Mouse (Mus musculus) intestine, postnatal 0 days (tissue): ENCODE measurements around the gene Tbc1d15. TPM values are rescaled to one million over a fixed set of nuclear protein-coding genes. Genes with fewer than 3 reads are reported as not detected.
A peak's percentile ranks its signal among the peaks of the same experiment; 100 is the strongest.

Experiments
- ATAC-seq: fragments of 200-750 bp; cut with Nextera tagmentation; 2 replicates; pipeline ENCODE4 v1.8.0; 2017; ENCODE audit warnings: mild to moderate bottlenecking, moderate TSS enrichment, moderate library complexity
- H3K27ac ChIP-seq: fragments of 300-500 bp; sonication (generic); 2 replicates; pipeline ENCODE4 v1.5.1; 2014; ENCODE audit warnings: mild to moderate bottlenecking, low read depth, low read length, moderate library complexity
- H3K27me3 ChIP-seq: fragments of 300-500 bp; sonication (generic); replicated peaks from 2 replicates; pipeline ENCODE4 v1.6.1; 2014; ENCODE audit warnings: low read length, mixed read lengths; ENCODE audit not compliant: control insufficient read depth, insufficient read depth
- H3K36me3 ChIP-seq: fragments of 300-500 bp; sonication (generic); 2 replicates; pipeline ENCODE4 v1.6.1; 2014; ENCODE audit warnings: mild to moderate bottlenecking, moderate library complexity; ENCODE audit not compliant: control insufficient read depth, insufficient read depth
- H3K4me1 ChIP-seq: fragments of 300-500 bp; sonication (generic); replicated peaks from 2 replicates; pipeline ENCODE4 v1.6.1; 2014; ENCODE audit warnings: antibody characterized with exemption, low read length, mixed read lengths; ENCODE audit not compliant: control insufficient read depth, insufficient read depth
- H3K4me2 ChIP-seq: fragments of 300-500 bp; sonication (generic); replicated peaks from 2 replicates; pipeline ENCODE4 v1.6.1; 2014; ENCODE audit warnings: low read depth, mild to moderate bottlenecking, moderate library complexity
- H3K4me3 ChIP-seq: fragments of 300-500 bp; sonication (generic); 2 replicates; pipeline ENCODE4 v1.5.1; 2014; ENCODE audit warnings: low read depth, low read length
- H3K9ac ChIP-seq: fragments of 300-500 bp; sonication (generic); 2 replicates; pipeline ENCODE4 v1.6.1; 2014; ENCODE audit warnings: mild to moderate bottlenecking, low read depth, low read length
- H3K9me3 ChIP-seq: fragments of 300-500 bp; sonication (generic); 2 replicates; pipeline ENCODE4 v1.6.1; 2016; ENCODE audit warnings: mixed run types; ENCODE audit not compliant: control insufficient read depth
- CTCF ChIP-seq: sonication (generic); IDR thresholded peaks from 2 replicates; pipeline ENCODE4 v1.5.1; 2016; ENCODE audit warnings: low read depth, mild to moderate bottlenecking, control low read depth, antibody characterized with exemption, moderate library complexity
- WGBS: fragments of 180-500 bp; shearing (Covaris S2); extraction: QIAGEN DNeasy Blood & Tissue Kit; methylation state at CpG from one replicate; pipeline ENCODE4 v1.1.7; 2014; 5-methylcytosine and 5-hydroxymethylcytosine counted together
- polyA plus RNA-seq: library from polyadenylated mRNA; unstranded; fragments of >200 nt; fragmentation: Nextera tagmentation; extraction: Ambion mirVana; gene quantifications from 2 replicates; pipeline ENCODE4 v1.2.1, GENCODE M21; 2015

The Tbc1d15 gene
- polyA plus RNA-seq, 1 experiment from 2014 or later, result 59.9 TPM

DNA sequence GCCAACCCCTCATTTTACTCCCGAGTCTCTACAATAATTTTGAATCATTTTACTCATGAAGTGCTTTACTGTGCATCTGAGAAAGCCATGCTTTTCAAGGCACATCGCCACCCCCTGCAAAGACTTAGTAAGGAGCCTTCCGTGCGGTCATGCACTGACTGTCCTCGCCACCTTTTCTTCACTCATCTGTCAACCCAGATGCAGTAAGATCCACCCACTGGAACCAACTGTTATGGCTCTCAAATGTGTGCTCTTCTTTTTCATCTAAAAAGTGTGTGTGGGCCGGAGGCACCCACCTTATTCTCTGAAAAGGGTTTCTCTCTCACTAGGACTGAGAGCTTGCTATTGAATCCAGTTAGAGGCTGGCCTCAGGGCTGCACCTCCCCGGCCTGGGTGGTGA is 42.7 kb upstream of the Tbc1d15 start:
- no peak overlapping the region for H3K27ac ChIP-seq
- H3K36me3 ChIP-seq, result peaks cover 64% of the 10 kb centered on the region
- no peak overlapping the region for H3K4me2 ChIP-seq
- no peaks in the 10 kb centered on the region for H3K27me3 ChIP-seq
- no peaks in the 10 kb centered on the region for H3K4me1 ChIP-seq
- WGBS, result 93% methylated on average over 7 of the region's 7 CpGs
- H3K9ac ChIP-seq, result no peak overlapping the region
- no peak for ATAC-seq
- no peak overlapping the region for H3K4me3 ChIP-seq
- no peak for TF ChIP-seq CTCF
- H3K9me3 ChIP-seq, result no peaks in the 10 kb centered on the region

DNA sequence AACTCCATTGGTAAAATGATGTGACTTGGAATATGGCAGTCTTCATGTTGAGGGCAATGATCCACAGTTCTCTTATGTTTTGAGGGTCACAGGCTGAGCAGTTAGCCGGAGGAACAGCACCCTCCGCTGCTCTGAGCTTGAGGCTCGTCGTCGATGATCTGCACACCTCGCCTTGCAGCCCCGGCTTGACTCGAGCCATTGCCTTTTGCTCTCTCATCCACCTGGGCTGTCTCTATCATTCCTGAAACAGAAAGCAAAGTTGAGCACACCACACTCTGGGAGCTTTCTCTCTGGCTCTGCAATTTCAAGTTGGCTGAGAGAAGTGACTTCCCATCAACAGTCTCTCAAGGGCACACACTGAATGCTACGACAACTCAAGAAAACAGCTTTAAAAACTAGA is 39.4 kb upstream of the Tbc1d15 start:
- no peak overlapping the region for H3K4me2 ChIP-seq
- no peak overlapping the region for H3K9ac ChIP-seq
- H3K4me3 ChIP-seq, result no peak overlapping the region
- ATAC-seq, result no peak
- H3K27me3 ChIP-seq, result no peaks in the 10 kb centered on the region
- H3K9me3 ChIP-seq, result no peaks in the 10 kb centered on the region
- 90% methylated on average over 9 of the region's 9 CpGs for WGBS
- H3K4me1 ChIP-seq, result no peaks in the 10 kb centered on the region
- no peak for TF ChIP-seq CTCF
- no peak overlapping the region for H3K27ac ChIP-seq
- H3K36me3 ChIP-seq, result peaks cover 75% of the 10 kb centered on the region

GRCm38 (mm10) chr10:115288856-115289255 is 37.6 kb upstream of the Tbc1d15 start:
- TF ChIP-seq CTCF, result no peak
- 81% methylated on average over 8 of the region's 8 CpGs for WGBS
- H3K4me3 ChIP-seq, result no peak overlapping the region

GRCm38 (mm10) chr10:115284170-115284569 is 32.9 kb upstream of the Tbc1d15 start:
- H3K27me3 ChIP-seq, result no peaks in the 10 kb centered on the region
- no peak for TF ChIP-seq CTCF
- WGBS, result 36% methylated on average over 10 of the region's 10 CpGs

More at GRCm38 (mm10) chr10:115288856-115289255, 37.6 kb upstream of the Tbc1d15 start:
- H3K9me3 ChIP-seq, result no peaks in the 10 kb centered on the region
- H3K36me3 ChIP-seq, result peaks cover 62% of the 10 kb centered on the region
- H3K4me1 ChIP-seq, result no peaks in the 10 kb centered on the region
- no peaks in the 10 kb centered on the region for H3K27me3 ChIP-seq
- no peak overlapping the region for H3K9ac ChIP-seq
- no peak overlapping the region for H3K4me2 ChIP-seq
- no peak overlapping the region for H3K27ac ChIP-seq
- ATAC-seq, result no peak

DNA sequence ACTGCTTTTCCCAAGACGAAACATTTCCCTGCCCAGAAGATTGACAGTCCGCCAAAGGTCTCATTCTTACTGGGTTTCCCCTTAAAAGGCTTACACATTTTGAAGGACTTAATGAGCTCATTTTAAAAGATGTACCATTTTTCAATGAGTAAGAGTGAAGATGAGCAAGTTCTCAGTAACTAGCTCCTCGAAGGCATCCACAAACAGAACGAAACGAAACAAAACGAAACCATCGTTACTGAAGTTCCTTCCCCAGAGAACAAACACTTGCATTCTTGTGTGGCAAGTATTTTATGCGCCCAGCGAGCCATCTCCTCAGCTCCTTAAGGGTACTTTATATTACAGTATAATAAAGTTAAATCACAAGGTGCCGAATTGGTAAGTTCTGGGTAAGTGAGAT is 30.1 kb upstream of the Tbc1d15 start:
- 88% methylated on average over 10 of the region's 10 CpGs for WGBS
- Histone ChIP-seq H3K27me3 (no peaks in the 10 kb centered on the region), H3K4me1 (no peaks in the 10 kb centered on the region), H3K27ac (no peak overlapping the region), H3K4me2 (no peak overlapping the region), H3K9me3 (no peaks in the 10 kb centered on the region), H3K4me3 (no peak overlapping the region), H3K9ac (no peak overlapping the region), H3K36me3 (peaks cover 3% of the 10 kb centered on the region)
- no peak for TF ChIP-seq CTCF
- ATAC-seq, result no peak

More at GRCm38 (mm10) chr10:115284170-115284569, 32.9 kb upstream of the Tbc1d15 start:
- Histone ChIP-seq H3K9ac (no peak overlapping the region), H3K27ac (no peak overlapping the region), H3K4me3 (no peak overlapping the region), H3K36me3 (peaks cover 24% of the 10 kb centered on the region), H3K4me1 (no peaks in the 10 kb centered on the region), H3K9me3 (no peaks in the 10 kb centered on the region), H3K4me2 (no peak overlapping the region)
- ATAC-seq, result peak; percentile 73

DNA sequence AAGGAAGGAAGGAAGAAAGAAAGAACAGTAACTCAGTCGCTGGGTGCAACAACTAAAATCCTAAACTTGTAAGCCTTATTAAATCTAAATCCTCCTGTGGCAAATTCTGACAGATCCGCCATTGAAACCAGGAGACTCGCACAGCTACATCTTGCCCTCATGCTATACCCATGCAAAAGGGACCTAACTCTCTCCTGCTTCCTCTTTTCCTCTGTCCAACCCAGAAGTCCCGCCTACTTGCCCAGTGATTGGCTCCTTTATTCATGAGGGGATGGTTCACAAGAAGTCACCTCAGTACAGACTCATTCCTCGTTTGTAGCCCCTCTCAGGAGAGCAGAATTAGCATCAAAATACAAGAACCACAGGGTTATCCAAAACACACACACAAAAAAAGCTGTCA is 20.4 kb upstream of the Tbc1d15 start:
- Histone ChIP-seq H3K9me3 (no peaks in the 10 kb centered on the region), H3K4me2 (no peak overlapping the region), H3K4me3 (no peak overlapping the region), H3K4me1 (no peaks in the 10 kb centered on the region), H3K27me3 (no peaks in the 10 kb centered on the region), H3K27ac (no peak overlapping the region), H3K9ac (no peak overlapping the region), H3K36me3 (no peaks in the 10 kb centered on the region)
- WGBS, result 68% methylated on average over 5 of the region's 5 CpGs
- TF ChIP-seq CTCF, result no peak
- no peak for ATAC-seq
